Mouse (Mus musculus): Measurements from ENCODE around the gene Cryba1. TPM values are rescaled to one million over a fixed set of nuclear protein-coding genes. Genes with fewer than 3 reads are reported as not detected.
"Not testable (repeated sequence)": the region's sequence is repeated elsewhere in the genome, so short reads cannot be mapped to it uniquely, and the experiment has no call there.

Cryba1 gene
- not detected for total RNA-seq (2021)

GRCm38 (mm10) chr11:77725183-77725582 is at the start of gene Cryba1:
Cryba1 (minus strand) TSS chr11:77725283.
- intact Hi-C loops (cut with DNase I): no loop called here
- no peak for DNase-seq

- no peak for DNase-seq
- intact Hi-C loops (cut with DNase I): no loop called here
Measured at GRCm38 (mm10) chr11:77771879-77772713, 47.0 kb upstream of the Cryba1 start.

GRCm38 (mm10) chr11:77770346-77770745 is 45.3 kb upstream of the Cryba1 start:
- intact Hi-C loops (cut with DNase I): no loop called here
- no peak for DNase-seq

- intact Hi-C loops (cut with DNase I): no loop called here
- no peak for DNase-seq
Measured at GRCm38 (mm10) chr11:77769496-77769895, 44.4 kb upstream of the Cryba1 start.

GRCm38 (mm10) chr11:77766351-77767001 is 41.4 kb upstream of the Cryba1 start:
- intact Hi-C loops (cut with DNase I): loop anchor here (2.0 kb wide), 1 partner anchor 18 kb away; no protein-coding TSS in a partner anchor
- DNase-seq: peak; percentile 69 to 76

GRCm38 (mm10) chr11:77765459-77765777 is 40.3 kb upstream of the Cryba1 start:
- DNase-seq: no peak
- intact Hi-C loops (cut with DNase I): no loop called here

GRCm38 (mm10) chr11:77764694-77765458 is 39.8 kb upstream of the Cryba1 start:
- peak in 1 of 2 experiments; percentile 51 for DNase-seq
- intact Hi-C loops (cut with DNase I): no loop called here

GRCm38 (mm10) chr11:77763673-77764340 is 38.7 kb upstream of the Cryba1 start:
- peak; percentile 67 to 72 for DNase-seq
- intact Hi-C loops (cut with DNase I): loop anchor here (1.0 to 2.0 kb wide), 3 partner anchors 27 to 51 kb away; no protein-coding TSS in a partner anchor

GRCm38 (mm10) chr11:77762783-77763672 is 37.9 kb upstream of the Cryba1 start, which contains the start of gene Myo18a:
Myo18a (plus strand) TSS chr11:77763246.
- intact Hi-C loops (cut with DNase I): loop anchor here (1.0 to 2.0 kb wide), 3 partner anchors 26 to 52 kb away; no protein-coding TSS in a partner anchor
- DNase-seq: peak; percentile 90 to 91

- DNase-seq: no peak
- intact Hi-C loops (cut with DNase I): no loop called here
Measured at GRCm38 (mm10) chr11:77760031-77760430, 34.9 kb upstream of the Cryba1 start.

GRCm38 (mm10) chr11:77753469-77753868 is 28.4 kb upstream of the Cryba1 start:
- intact Hi-C loops (cut with DNase I): no loop called here
- DNase-seq: no peak

GRCm38 (mm10) chr11:77752525-77752924 is 27.4 kb upstream of the Cryba1 start:
- no peak for DNase-seq
- intact Hi-C loops (cut with DNase I): no loop called here

- no peak for DNase-seq
- intact Hi-C loops (cut with DNase I): no loop called here
Measured at GRCm38 (mm10) chr11:77748996-77749395, 23.9 kb upstream of the Cryba1 start.

- DNase-seq; intact Hi-C loops (cut with DNase I): not testable (repeated sequence)
Measured at GRCm38 (mm10) chr11:77747103-77747502, 22.0 kb upstream of the Cryba1 start.

- intact Hi-C loops (cut with DNase I): no loop called here
- DNase-seq: no peak
Measured at GRCm38 (mm10) chr11:77746652-77747051, 21.6 kb upstream of the Cryba1 start.

- peak; percentile 10 to 38 for DNase-seq
- intact Hi-C loops (cut with DNase I): no loop called here
Measured at GRCm38 (mm10) chr11:77743966-77744365, 18.9 kb upstream of the Cryba1 start.

GRCm38 (mm10) chr11:77738555-77738954 is 13.5 kb upstream of the Cryba1 start:
- intact Hi-C loops (cut with DNase I): loop anchor here (5.0 kb wide), 1 partner anchor 229 kb away; no protein-coding TSS in a partner anchor
- DNase-seq: no peak

- peak; percentile 87 to 93 for DNase-seq
- intact Hi-C loops (cut with DNase I): loop anchor here (1.0 to 5.0 kb wide), 4 partner anchors 26 to 230 kb away; partner anchors contain the start of gene Myo18a
Measured at GRCm38 (mm10) chr11:77737289-77737688, 12.2 kb upstream of the Cryba1 start.

GRCm38 (mm10) chr11:77728587-77728986 is 3.5 kb upstream of the Cryba1 start:
- no peak for DNase-seq
- intact Hi-C loops (cut with DNase I): no loop called here
